Mouse (Mus musculus) kidney, postnatal 0 days (tissue): ENCODE data around the gene Wdcp. TPM values are rescaled to one million over a fixed set of nuclear protein-coding genes. Genes with fewer than 3 reads are reported as not detected.

Source experiments
- ATAC-seq: fragments of 200-750 bp; cut with Nextera tagmentation; replicated peaks from 2 replicates; pipeline ENCODE4 v1.8.0; 2017; ENCODE audit warnings: low read depth, moderate number of reproducible peaks, moderate TSS enrichment, moderate library complexity; ENCODE audit not compliant: low FRiP score
- DNase-seq: peaks from one replicate; pipeline ENCODE4 v3.0.0-alpha.2; 2016; ENCODE audit warnings: low spot score
- H3K27ac ChIP-seq: fragments of 300-500 bp; sonication (generic); 2 replicates; pipeline ENCODE4 v1.5.1; 2014; ENCODE audit warnings: mild to moderate bottlenecking
- H3K27me3 ChIP-seq: fragments of 300-500 bp; sonication (generic); 2 replicates; pipeline ENCODE4 v1.6.1; 2014; ENCODE audit warnings: low read length, mixed read lengths; ENCODE audit not compliant: insufficient read depth
- H3K36me3 ChIP-seq: fragments of 300-500 bp; sonication (generic); 2 replicates; pipeline ENCODE4 v1.6.1; 2014; ENCODE audit warnings: low read length, mixed read lengths; ENCODE audit not compliant: insufficient read depth
- H3K4me1 ChIP-seq: fragments of 300-500 bp; sonication (generic); replicated peaks from 2 replicates; pipeline ENCODE4 v1.6.1; 2014; ENCODE audit warnings: antibody characterized with exemption, low read length, mixed read lengths; ENCODE audit not compliant: insufficient read depth
- H3K4me2 ChIP-seq: fragments of 300-500 bp; sonication (generic); 2 replicates; pipeline ENCODE4 v1.6.1; 2014; ENCODE audit warnings: mild to moderate bottlenecking, low read length, moderate library complexity, mixed read lengths
- H3K4me3 ChIP-seq: fragments of 300-500 bp; sonication (generic); replicated peaks from 2 replicates; pipeline ENCODE4 v1.5.1; 2014; ENCODE audit warnings: low read depth, low read length
- H3K9ac ChIP-seq: fragments of 300-500 bp; sonication (generic); 2 replicates; pipeline ENCODE4 v1.6.1; 2014; ENCODE audit warnings: low read depth, low read length
- H3K9me3 ChIP-seq: fragments of 300-500 bp; sonication (generic); replicated peaks from 2 replicates; pipeline ENCODE4 v1.6.1; 2016; ENCODE audit warnings: low read length, inconsistent platforms, mixed read lengths
- CTCF ChIP-seq: IDR thresholded peaks from 2 replicates; pipeline ENCODE4 v1.5.1; 2016; ENCODE audit warnings: antibody characterized with exemption, low read depth, mild to moderate bottlenecking, moderate library complexity
- WGBS: fragments of 180-500 bp; shearing (Covaris S2); extraction: QIAGEN DNeasy Blood & Tissue Kit; methylation state at CpG from one replicate; pipeline ENCODE4 v1.1.7; 2014; 5-methylcytosine and 5-hydroxymethylcytosine counted together
- polyA plus RNA-seq: library from polyadenylated mRNA; unstranded; fragments of >200 nt; fragmentation: Nextera tagmentation; extraction: Ambion mirVana; gene quantifications from 2 replicates; pipeline ENCODE4 v1.2.1, GENCODE M21; 2015

Gene Wdcp
- polyA plus RNA-seq, 1 experiment from 2014 or later: 15.1 TPM

GRCm38 (mm10) chr12:4862672-4863071, 19.6 kb downstream of the Wdcp start:
- peak; percentile 33; the same call in 1 of the 2 replicates for TF ChIP-seq CTCF
- Histone ChIP-seq H3K4me3 (no peak overlapping the region), H3K9ac (no peak overlapping the region), H3K36me3 (no peaks in the 10 kb centered on the region), H3K4me2 (no peak overlapping the region), H3K4me1 (peaks cover 9% of the 10 kb centered on the region; the same call in 1 of the 2 replicates), H3K9me3 (no peaks in the 10 kb centered on the region), H3K27me3 (no peaks in the 10 kb centered on the region), H3K27ac (no peak overlapping the region)
- DNase-seq (no peak), ATAC-seq (no peak)
- WGBS: 89% methylated on average over 4 of the region's 4 CpGs

- peak; percentile 79 for DNase-seq
- no peak overlapping the region for H3K4me2 ChIP-seq
- H3K36me3 ChIP-seq: no peaks in the 10 kb centered on the region
- no peak overlapping the region for H3K9ac ChIP-seq
- no peak overlapping the region for H3K4me3 ChIP-seq
- peak; percentile 88 for ATAC-seq
- H3K27me3 ChIP-seq: no peaks in the 10 kb centered on the region
- H3K4me1 ChIP-seq: peaks cover 9% of the 10 kb centered on the region; the same call in 1 of the 2 replicates
- 52% methylated on average over 4 of the region's 4 CpGs for WGBS
- TF ChIP-seq CTCF: no peak
- H3K27ac ChIP-seq: no peak overlapping the region
- H3K9me3 ChIP-seq: no peaks in the 10 kb centered on the region
Measured at GRCm38 (mm10) chr12:4863654-4864337, 20.7 kb downstream of the Wdcp start.

- no peak for DNase-seq
- no peak for ATAC-seq
- H3K36me3 ChIP-seq: no peaks in the 10 kb centered on the region
- TF ChIP-seq CTCF: no peak
- 70% methylated on average over 4 of the region's 4 CpGs for WGBS
- H3K9me3 ChIP-seq: no peaks in the 10 kb centered on the region
- peaks cover 9% of the 10 kb centered on the region; the same call in 1 of the 2 replicates for H3K4me1 ChIP-seq
- no peak overlapping the region for H3K4me3 ChIP-seq
- no peak overlapping the region for H3K9ac ChIP-seq
- no peak overlapping the region for H3K4me2 ChIP-seq
- no peak overlapping the region for H3K27ac ChIP-seq
- H3K27me3 ChIP-seq: no peaks in the 10 kb centered on the region
Measured at GRCm38 (mm10) chr12:4864338-4864690, 21.2 kb downstream of the Wdcp start.

- WGBS: 79% methylated on average over 8 of the region's 8 CpGs
- Histone ChIP-seq H3K9ac (no peak overlapping the region), H3K27ac (no peak overlapping the region), H3K4me1 (peaks cover under 1% of the 10 kb centered on the region; the same call in 1 of the 2 replicates), H3K4me2 (no peak overlapping the region), H3K4me3 (no peak overlapping the region), H3K36me3 (no peaks in the 10 kb centered on the region), H3K9me3 (no peaks in the 10 kb centered on the region), H3K27me3 (no peaks in the 10 kb centered on the region)
- no peak for ATAC-seq
- no peak for DNase-seq
- TF ChIP-seq CTCF: no peak
Measured at GRCm38 (mm10) chr12:4868924-4869323, 25.8 kb downstream of the Wdcp start.

GRCm38 (mm10) chr12:4871260-4871659, 28.2 kb downstream of the Wdcp start:
- H3K27me3 ChIP-seq: no peaks in the 10 kb centered on the region
- 87% methylated on average over 5 of the region's 5 CpGs for WGBS
- TF ChIP-seq CTCF: no peak
- H3K4me3 ChIP-seq: no peak overlapping the region
- H3K4me1 ChIP-seq: 0 out of 2 replicates have a peak, but pooled peaks cover 5% of the 10 kb centered on the region
- no peak overlapping the region for H3K27ac ChIP-seq
- H3K9me3 ChIP-seq: no peaks in the 10 kb centered on the region
- DNase-seq (no peak), ATAC-seq (no peak)
- no peak overlapping the region for H3K9ac ChIP-seq
- no peaks in the 10 kb centered on the region for H3K36me3 ChIP-seq
- no peak overlapping the region for H3K4me2 ChIP-seq

GRCm38 (mm10) chr12:4872273-4872672, 29.2 kb downstream of the Wdcp start:
- 59% methylated on average over 4 of the region's 4 CpGs for WGBS
- no peak for ATAC-seq
- no peaks in the 10 kb centered on the region for H3K36me3 ChIP-seq

More at GRCm38 (mm10) chr12:4872273-4872672, 29.2 kb downstream of the Wdcp start:
- peak; percentile 26; the same call in 1 of the 2 replicates for TF ChIP-seq CTCF
- no peak overlapping the region for H3K27ac ChIP-seq
- no peak overlapping the region for H3K4me2 ChIP-seq
- DNase-seq: no peak
- H3K9me3 ChIP-seq: no peaks in the 10 kb centered on the region
- H3K9ac ChIP-seq: no peak overlapping the region
- H3K4me3 ChIP-seq: no peak overlapping the region
- H3K4me1 ChIP-seq: 0 out of 2 replicates have a peak, but pooled peaks cover 5% of the 10 kb centered on the region
- no peaks in the 10 kb centered on the region for H3K27me3 ChIP-seq
